Mouse (Mus musculus) brain, adult 2 months (tissue): ENCODE measurements at regions not wholly inside any gene's neighbourhood (a gene's known extent, or its start where the extent isn't known, plus 50 kb on each side); places are given as distances from the start of the nearest gene placed in this dataset.

ENCODE experiments used
- DNase-seq: peaks from one replicate; pipeline ENCODE4 v3.0.0; 2011; ENCODE audit warnings: low read depth, low spot score

DNA sequence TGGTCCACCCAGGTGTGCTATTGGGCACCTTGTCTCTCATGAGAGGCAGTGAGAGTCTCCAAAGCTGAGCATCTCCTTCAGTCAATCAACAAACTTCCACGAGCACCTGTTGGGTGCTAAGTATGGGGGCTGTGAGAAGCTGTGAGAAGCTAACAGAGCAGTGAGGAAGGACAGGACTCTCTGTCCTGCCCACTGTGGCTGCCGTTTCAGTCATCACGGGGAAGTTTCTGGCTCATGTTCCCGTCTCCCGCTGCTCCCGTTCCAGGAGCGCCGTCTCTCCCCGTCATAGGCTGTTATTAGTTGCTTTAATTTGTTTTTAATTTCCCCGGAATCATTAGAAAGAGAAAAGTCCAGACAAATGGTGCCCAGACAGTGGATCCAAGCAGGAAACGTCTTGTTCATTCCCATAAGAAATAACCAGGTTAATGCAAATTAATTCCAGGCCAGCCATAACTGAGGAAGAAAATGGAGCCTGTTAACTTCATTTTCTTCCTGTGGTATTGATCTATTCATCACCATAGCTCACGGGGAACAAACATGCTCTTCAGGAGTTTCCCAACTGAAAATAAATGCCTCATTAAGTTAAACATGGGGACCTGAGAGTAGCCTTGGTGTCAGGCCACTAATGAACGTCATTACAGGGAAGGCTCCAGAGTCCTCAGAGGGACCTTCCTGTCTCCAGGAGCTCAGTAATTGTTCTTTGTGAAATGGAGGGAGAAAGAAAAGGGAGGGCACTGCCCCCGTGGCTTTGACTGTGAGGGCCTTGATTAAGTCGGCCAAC lies 70.3 kb downstream of the Matn1 start:
- DNase-seq: no peak

DNA sequence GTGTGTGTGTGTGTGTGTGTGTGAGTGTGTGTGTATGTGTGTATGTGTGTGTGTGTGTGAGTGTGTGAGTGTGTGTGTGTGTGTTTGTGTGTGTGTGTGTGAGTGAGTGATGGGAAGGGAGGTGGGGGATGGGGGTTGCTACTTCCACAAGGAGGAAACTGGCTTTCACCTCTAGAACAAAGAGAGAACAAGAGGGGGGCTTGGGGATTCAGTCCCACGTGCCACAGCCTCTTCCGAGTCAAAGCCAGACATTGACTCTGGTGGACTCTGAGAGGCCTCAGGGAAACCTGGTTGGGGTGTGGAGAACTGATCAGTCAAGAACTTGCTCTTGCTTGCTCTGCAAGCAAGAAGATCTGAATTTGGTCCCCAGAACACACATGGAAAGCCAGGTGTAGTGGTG lies 71.0 kb downstream of the Matn1 start:
- DNase-seq: no peak

DNA sequence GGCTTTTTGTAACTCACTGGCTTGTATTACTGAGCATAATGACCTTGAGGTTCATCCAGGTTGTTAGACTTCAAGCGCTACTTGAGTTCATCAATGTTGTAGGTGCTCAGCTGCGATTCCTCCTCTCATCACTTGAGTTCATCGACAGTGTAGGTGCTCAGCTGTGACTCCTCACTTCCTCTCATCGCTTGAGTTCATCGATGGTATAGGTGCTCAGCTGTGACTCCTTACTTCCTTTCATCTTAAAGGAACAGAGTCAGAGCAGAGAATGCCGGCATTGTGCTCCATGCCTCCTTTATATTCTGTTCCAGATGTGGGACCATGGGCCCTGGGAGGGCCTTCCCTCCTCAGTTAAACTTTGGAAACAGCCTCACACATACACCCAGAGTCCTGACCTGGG lies 79.4 kb downstream of the Matn1 start:
- DNase-seq: no peak

DNA sequence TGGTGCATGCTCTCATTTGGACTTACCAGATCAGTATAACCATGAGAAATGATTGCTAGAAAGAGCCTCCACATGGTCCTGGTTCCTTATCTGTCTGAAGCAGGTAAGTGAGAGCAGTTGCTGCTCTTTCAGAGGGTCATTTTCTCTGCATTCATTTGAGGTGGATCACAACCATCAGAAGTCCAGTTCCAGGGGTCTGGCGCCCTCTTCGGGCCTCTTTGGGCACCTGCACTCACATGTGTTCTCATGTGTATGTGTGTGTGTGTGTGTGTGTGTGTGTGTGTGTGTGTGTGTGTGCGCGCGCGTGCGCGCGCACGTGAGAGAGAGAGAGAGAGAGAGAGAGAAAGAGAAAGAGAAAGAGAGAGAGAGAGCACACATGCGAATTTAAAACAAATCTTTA lies 92.1 kb downstream of the Matn1 start:
- no peak for DNase-seq

- DNase-seq: no peak
Measured at GRCm38 (mm10) chr4:131037179-131037578, 93.0 kb downstream of the Matn1 start.

DNA sequence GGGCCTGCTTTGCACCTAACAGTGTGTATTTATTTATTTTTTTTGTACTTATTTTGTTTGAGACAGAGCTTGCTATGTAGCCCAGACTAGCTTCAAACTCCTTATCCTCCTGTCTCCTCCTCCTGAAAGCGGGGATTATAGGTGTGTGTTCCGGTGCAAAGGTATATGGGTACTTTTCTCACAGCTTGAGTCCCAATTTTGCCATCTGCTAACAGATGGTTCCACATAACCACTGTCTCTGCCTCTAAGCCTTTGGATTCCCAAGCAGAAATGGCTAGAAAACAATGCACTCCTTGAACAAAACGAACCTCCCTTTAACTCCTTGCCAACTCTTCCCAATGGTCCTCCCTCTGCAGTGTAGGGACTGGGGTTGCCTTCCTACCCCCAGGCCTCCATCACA lies 95.5 kb downstream of the Matn1 start:
- DNase-seq: peak; percentile 72

- no peak for DNase-seq
Measured at GRCm38 (mm10) chr4:131041210-131041609, 97.0 kb downstream of the Matn1 start.

- DNase-seq: peak; percentile 27
Measured at GRCm38 (mm10) chr4:131046101-131046500, 101.9 kb downstream of the Matn1 start.

DNA sequence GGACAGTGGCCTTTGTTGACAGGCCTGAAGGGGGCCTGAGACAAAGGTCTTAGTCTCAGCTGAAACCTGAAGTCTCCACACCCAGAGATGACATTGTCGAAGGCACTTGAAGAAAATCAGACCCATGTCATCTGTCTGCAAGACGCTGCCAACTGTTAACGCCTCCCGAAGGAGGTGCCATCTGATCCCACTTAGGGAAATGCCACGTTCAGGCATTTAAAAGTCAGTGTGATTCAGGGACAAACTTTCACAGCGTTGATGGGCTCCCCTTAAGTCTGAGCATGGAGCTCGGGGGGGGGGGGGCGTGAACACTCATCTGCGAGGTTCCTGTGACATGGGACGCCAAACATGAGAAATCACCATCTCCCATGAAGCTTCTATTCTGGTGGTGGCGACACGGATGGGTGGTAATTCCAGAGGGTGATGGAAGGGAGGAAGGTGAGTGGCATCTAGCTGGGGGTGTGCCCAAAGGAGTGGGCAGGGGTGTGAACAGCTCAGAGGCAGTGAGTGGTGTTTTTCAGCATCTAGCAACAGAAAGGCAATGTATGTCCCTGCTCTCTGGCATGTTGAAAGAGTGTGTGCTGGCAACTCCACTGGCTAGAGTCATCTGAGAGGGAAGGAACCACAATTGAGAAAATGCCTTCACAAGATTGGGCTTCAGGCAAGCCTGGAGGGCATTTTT lies 102.9 kb downstream of the Matn1 start:
- peak; percentile 79 for DNase-seq

DNA sequence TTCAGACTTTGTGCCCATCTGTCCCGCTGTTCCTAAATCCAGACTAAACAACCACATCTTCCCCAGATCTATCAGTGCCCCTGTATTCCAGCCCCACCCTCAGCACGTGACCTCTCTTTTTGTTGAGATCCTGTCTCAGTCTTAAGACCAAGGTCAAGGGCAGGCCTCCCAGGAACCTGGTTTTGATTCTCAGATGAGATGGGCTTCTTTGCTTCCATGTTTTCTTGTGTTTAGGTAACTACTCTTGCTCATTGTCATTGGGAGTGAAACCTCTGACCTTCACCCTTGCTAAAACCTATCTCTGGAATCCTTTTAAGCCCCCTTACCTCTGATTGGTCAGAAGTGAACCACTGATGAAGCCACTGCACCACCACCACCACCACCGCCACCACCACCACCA lies 112.1 kb downstream of the Matn1 start:
- no peak for DNase-seq

- DNase-seq: peak; percentile 61
Measured at GRCm38 (mm10) chr4:131059572-131059971, 115.4 kb downstream of the Matn1 start.

DNA sequence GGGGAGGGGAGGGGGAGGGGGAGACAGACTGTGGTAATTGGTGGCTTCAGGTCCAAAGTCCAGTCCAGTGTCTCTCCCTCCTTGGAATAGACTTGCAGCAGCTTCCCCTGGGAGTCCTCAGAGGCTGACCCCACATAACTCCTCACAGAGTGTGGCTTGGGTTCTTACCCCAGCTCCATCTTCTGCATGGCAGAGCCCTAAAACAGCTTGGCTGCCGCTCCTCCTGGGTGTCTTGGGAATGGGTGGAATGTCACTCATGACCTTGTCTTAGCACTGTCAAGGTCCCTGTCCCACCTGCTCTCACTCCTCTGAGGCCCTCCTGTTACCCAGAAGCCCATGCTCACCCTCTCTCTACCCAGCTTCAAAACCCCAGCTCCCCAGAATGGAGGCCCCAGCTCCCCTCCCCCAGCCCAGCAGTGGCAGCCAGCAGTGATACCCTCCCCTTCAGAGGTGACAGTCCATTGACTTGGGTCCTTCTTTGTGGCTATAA lies 116.1 kb downstream of the Matn1 start:
- DNase-seq: no peak

GRCm38 (mm10) chr4:131060706-131061105 lies 116.5 kb downstream of the Matn1 start:
- DNase-seq: no peak

DNA sequence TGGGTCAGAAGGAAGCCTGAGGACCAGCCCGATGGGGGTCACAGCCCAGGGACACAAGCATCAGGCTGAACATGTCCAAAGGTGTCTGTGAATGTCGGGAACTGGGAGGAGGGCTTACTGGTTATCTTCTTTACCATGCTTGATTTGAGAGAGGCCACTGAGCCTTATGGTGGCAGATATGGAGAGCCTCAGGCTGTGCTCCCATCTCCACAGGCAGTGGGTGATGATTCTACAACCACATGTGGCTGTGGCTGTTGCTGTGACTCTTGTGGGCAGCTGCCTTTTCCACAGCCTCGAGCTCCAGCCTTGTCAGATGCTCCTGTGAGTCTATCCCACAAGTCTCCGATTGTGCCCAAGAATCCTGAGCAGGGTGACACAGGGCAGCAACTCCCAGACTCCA lies 118.4 kb downstream of the Matn1 start:
- DNase-seq: no peak

GRCm38 (mm10) chr4:131066186-131066939 lies 122.2 kb downstream of the Matn1 start:
- no peak for DNase-seq

DNA sequence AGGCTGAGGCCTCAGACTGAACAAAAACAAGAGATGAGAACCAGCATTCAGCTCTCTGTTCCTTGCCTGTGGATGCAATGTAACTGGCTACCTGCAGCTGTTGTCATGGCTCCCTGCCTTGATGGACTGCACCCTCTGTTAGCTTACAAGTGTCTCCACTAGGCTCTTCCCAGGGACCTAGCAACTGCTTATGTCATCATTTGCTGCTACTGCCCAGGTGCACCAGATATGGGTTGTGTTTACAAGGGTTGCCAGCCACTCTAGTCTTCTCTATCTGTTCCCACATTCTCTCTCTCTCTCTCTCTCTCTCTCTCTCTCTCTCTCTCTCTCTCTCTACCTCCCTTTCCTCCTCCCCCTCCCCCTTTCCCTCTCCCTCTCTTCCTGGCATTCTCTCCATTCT lies 126.4 kb downstream of the Matn1 start:
- no peak for DNase-seq

- DNase-seq: no peak
Measured at GRCm38 (mm10) chr4:131072623-131073022, 128.4 kb downstream of the Matn1 start.

DNA sequence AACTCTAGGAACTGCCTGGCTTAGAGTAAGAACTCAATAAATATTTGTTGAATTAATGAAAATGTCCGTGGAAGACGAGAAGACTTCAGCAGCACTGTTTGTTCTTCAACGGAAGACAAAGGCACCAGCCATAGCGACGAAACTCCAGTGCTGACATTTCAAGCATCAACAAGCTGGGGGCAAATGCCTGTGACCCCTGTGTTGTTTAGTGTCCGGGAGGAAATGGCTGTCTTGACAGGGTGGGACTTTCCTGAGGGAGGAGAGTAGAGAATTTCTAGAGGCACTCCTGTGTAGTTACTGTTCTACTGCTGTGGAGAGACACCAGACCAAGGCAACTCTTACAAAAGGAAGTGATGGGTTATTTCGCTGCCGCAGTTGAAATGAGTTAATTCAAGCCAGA lies 129.2 kb downstream of the Matn1 start:
- no peak for DNase-seq

- peak; percentile 56 for DNase-seq
Measured at GRCm38 (mm10) chr4:131075326-131075932, 131.2 kb downstream of the Matn1 start.

GRCm38 (mm10) chr4:131076628-131077027 lies 132.4 kb downstream of the Matn1 start:
- no peak for DNase-seq

DNA sequence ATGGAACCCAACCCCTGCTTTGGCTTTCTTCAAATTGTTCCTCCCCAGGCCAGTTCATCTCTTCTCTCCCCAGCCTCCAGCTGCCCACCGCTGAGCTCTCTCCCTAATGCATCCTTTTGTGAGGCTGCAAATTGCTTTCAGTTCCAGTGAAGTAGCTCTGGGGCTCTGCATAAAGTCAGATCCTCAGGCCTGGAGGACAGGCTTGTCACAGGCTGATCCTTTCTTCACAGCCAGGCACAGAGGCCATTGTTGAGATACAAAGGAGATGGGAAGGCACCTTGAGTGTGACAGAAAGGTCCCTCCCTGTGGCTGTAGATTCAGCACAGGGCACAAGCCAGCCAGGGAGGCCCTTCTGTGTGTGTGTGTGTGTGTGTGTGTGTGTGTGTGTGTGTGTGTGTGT lies 135.9 kb downstream of the Matn1 start:
- DNase-seq: no peak

DNA sequence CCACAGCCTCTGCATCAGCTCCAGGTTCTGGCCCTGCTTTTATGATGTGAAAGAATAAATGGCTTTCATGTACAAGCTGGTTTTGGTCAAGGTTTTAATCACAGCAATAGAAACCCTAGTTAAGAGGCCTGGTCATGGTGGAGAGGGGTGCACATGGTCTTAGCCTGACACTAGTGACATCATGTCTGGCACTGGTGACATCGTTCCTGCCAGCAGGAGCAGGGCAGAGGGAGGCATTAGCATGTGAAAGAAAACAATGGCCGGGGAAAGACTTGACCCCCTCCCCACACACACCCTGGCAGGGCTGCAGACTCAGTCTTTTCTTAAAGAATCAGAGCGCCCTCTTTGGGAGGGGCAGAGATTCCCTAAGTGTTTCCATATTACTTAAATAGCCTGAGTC lies 139.2 kb downstream of the Matn1 start:
- no peak for DNase-seq
